Mouse (Mus musculus) embryo, embryonic 9.5 days (tissue): Measurements from ENCODE around the gene Trpm3.
"Not testable (repeated sequence)": the region's sequence is repeated elsewhere in the genome, so short reads cannot be mapped to it uniquely, and the experiment has no call there.

ENCODE experiments used
- DNase-seq: peaks from one replicate; pipeline ENCODE4 v3.0.0-alpha.2; 2017; ENCODE audit errors: extremely low spot score

Gene Trpm3

DNA sequence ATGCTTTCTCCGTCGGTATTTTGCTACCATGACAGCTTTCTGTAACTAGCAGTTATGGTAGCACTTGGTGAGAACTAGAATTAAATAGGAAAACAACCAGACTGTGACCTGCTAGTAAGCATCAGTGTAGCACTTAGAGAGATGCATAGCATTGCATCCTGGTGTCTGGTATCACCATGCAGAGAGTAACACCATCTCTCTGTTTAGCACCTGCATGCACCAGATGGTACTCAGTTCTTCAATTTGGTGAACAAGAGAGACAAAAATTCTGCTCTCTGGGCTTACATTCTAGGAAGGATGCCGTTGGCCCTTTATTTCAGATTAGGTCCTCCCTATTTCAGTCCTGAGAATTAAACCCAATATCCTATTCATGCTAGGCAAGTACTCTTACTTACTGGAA, 834.4 kb downstream of the Trpm3 start:
- no peak for DNase-seq

DNA sequence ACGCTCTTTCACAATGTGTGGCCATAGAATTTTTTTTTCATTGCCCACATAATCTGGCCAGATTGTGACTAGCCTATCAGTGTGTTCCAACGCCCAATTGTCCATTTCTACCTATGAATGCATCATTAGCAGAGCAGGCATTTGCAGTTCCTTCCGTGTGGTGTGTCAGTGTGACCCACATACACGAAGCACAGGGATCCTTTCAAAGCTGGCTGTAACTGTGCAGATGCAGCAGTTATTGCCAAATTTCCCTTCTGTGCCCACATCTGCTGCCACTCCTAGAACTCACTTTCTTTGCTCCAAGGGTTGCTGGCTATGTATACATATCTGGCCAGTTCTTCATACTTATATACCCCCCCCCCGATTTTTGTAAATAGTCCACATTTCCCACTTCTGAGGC, 834.9 kb downstream of the Trpm3 start:
- DNase-seq, result no peak

DNA sequence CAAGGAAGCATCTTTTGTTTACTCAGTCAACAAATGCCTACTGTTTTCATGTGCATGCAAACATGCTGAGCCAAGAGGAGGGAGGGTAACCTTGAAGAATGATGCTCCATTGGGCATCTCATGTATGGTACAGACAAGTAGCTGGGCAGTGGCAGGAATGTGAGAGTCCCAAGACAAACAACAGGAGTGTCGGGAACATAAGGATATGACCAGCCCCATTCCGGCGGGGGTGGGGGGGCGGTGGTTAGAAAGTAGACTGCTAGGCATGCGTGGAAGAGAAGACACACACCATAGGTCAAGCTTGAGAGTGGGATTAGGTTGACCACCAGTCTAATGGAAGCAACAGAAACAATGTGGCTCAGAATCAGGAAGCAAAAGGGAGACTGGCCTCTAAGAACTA, 837.0 kb downstream of the Trpm3 start:
- DNase-seq, result no peak

DNA sequence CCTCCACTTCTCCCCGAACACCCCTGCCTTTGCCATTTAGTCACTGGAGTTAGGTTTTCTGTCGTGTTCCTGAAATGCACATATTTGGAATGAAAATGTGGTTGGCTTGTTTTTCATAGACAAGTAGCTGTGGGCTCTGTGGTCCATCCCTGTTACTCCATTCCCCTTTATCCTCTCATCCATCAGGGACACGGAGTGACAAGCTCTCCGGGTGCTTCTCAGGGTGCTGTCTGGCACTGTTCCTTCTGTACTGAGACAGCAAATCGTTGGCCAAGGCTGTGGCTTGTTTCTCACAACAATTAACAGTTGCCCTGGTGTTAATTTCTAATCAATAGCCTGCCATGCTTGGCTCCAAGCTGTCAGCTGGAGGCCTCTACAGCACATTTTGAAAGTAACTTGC, 838.7 kb downstream of the Trpm3 start:
- DNase-seq, result no peak

DNA sequence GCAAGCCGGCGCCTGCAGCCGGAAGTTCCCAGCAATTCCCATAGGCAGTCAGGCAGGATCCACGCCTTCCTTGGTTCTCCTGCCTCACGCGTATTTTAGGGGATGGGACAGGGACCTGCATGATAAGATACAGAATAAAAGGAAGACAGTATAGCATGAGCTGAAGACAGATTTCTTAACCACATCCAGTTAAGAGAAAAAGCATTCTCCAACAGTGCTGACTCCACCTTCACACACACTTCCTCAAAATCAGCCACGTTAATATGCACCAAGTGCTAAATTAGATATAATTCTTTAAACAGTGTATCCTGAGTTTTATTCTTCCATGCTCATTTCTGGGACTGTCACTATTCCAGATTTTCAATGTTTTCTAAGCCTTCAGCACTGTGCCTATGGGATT, 839.9 kb downstream of the Trpm3 start:
- no peak for DNase-seq

DNA sequence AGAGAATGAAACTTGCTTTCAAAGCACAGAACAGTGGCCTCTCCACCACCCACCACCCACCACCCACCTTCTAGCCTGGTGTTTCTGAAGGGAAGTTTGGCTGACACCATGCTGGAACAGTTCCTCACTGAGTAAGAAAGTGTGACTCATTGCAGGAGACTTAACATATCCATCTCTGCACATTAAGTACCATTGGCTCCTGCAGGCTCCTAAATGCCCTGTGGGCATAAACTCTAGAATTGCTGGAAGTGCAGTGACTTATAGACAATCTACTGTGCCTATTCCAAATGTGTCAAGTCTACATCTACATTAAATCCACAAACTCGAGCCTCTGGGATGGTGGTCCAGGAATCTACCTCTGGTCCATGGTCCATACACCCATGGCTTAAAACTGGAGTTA, 840.3 kb downstream of the Trpm3 start:
- no peak for DNase-seq

DNA sequence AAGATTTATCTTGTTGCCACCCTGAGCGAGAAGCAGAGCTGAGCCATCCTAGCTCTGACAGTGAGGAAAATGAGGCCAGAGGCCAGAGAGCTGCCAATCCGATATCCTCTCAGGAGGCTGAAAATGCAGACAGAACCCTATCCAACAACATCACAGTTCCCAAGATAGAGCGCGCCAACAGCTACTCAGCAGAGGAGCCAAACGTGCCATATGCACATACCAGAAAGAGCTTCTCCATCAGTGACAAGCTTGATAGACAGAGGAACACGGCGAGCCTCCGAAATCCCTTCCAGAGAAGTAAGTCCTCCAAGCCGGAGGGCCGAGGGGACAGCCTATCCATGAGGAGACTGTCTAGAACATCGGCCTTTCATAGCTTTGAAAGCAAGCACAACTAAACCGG, 849.1 kb downstream of the Trpm3 start:
- no peak for DNase-seq

DNA sequence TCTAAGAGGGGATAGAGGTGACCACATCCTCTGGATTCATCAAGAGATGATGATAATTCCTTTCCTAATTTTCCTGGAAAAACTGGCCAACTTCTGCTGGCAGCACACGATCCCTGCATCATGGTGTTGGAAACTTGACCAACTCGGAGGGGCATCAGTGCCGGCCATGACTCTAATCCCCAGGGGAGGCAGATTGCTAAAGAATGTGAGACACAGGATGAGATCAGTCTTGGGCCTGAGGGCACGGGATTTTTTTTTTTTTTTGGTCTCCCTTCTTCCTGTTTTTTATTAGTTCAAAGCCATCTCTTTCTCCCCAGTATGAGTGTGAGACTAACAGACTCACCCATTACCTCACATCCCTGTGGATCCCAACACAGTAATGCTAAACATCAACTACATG, 855.1 kb downstream of the Trpm3 start:
- DNase-seq, result no peak

DNA sequence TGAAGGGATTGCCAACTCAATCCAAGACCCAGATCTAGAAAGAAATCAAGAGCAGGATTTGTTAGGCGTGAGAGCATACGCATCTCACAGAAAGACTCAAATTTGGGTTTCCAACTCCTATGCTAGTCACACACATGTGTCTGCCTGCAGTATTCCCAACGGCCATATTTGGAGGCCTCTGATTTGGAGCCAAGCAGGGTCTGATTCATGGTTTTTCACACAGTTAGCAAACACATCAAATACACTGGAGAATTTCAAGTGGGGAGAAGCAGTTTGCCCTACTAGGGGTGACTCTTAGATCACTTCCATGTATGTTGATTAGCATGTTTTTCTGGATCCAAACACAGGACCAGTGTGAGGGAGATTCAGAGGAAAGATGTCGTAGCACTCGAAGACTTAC, 855.7 kb downstream of the Trpm3 start:
- DNase-seq, result no peak

DNA sequence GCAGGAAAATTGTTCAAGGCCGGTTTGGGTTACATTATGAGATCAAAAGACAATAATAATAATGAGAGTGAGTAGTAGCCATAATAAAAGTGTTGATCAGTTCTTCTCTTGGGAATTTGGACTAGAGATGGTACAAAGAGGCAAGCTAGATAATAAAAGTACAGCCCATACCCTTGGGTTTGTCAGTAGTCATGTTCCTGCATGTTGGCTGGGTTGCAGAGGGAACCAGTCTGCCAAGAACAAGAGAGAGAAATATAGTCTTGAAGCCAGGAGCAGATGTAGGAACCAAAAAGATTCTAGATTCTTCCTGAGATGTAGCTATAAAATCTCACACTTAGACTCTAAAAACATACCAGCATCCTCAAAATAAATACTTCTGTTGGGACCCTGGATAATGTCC, 861.4 kb downstream of the Trpm3 start:
- DNase-seq, result no peak

DNA sequence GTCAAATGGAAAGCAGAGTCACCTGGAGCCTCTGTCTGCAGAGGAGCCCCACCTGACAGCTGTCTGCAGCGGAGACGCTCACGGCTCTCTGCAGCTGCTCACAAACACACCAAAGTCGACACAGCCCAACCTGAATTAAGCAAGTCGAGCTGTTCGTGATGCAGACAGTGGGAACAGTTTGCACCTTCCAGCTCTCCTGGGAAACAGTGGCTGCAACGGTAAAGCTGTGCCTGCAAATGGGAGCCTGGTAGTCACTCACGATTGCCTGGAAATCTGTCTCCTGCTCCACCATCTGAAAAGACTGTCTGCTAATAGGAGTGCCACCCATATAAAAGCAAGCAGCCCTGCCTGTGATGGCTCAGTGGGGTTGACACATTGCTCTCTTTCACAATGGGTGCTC, 865.0 kb downstream of the Trpm3 start:
- DNase-seq, result no peak

DNA sequence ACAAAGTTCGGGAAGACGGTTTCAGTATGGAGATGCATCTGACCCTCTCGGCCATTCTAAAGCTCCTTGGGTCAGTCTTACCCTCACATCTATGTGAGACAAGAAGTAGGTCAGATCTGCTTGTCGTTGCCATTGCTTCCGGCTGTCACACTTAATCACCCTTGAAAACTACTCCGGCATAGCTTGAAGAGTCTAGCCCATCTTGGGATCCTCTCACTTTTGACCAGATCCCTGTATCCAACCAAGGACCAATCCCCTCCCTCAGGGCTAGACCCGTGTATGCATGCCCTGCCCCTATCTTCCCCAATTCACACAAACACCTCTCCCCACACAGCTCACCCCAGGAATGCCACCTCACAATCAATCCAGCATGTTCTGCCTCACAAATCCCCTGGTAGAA, 867.0 kb downstream of the Trpm3 start:
- DNase-seq, result no peak

DNA sequence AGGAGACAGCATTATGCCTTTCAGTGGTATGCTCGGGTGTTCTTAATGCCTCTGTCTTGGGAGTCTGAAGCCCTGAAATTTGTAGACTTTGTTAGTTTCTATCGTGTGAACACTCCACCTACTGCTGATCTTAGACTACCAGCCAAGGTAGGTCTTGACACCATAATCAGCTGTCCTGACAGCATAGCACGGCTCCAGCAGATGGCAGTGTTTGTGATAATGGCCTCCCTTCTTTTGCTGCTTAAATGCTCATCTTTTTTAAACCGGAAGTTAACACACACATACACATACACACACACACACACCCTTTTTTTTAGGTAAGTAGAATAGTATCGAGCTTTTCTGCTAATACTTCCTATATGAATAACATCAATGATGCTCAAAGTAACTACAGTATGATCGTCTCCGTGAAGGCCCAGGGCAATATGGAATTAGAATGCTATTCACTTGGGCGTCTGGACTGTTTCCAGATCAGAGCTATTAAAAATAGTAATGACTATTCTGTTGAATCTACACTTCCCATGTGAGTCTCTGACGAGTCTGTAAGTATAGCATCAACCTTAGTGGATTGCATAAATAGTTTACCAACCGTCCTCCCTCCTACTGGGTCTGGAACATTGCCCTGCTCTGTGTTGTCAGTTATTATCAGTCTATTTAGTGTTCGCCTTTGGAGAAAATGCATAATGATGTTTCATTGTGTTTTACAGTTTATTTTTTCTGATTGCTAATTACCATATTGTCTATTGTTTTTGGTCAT, 867.8 kb downstream of the Trpm3 start:
- no peak for DNase-seq

DNA sequence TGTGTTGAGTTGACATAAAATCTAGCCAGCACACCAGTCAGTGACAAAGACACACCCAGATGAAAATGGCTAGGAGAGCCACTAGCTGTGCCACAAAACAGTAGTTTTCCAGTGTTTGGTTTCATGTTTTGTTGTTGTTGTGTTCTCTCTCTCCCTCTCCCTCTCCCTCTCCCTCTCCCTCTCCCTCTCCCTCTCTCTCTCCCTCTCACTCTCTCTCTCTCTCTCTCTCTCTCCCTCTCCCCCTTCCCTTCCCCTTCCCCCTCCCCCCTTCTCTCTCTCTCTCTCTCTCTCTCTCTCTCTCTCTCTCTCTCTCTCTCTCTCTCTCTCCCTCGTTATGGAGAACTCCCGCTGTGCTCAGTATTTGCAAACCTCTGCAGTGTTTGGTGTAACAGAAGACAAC, 874.8 kb downstream of the Trpm3 start:
- no peak for DNase-seq

DNA sequence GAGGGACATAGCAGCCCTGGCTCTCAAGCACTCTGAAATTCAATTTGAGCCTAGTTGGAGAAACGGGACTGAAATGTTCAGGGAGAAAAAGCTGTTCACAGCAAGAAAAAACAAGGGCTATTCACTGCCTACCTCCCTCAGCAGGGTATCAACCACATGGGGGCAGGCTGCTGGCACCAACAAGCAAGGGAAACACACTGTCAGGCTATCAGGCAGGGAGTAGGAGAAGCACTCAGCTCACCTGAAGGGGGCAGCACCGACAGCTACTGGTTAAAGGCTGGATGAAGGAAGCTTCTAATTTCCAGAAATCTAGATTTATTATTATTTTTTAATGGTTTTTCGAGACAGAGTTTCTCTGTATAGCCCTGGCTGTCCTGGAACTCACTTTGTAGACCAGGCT, 876.7 kb downstream of the Trpm3 start:
- DNase-seq, result no peak

DNA sequence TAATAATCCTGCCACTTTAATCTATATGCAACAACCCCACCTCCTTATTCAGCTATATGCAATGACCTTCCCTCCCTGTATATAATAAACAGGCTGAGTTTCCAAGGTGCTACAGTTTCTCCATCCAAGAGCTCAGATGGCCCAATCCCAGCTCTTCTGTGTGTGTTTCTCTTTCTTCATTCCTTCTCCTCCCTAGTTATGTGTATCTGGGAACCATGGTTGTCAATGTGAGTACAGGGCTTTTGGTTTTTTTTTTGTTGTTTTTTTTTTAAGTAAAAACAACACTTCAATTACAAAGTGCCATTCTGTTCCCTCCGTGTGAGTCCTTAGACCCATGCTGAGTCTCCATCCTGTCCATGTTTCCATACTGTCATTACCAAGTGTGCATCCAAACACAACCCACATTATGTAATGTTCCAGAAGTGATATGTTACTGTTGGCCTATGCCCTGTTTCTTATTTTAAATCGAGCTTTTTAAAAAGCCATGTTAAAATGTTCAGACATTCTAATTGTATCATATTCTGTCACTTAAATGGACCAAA, 879.4 kb downstream of the Trpm3 start:
- DNase-seq, result no peak

DNA sequence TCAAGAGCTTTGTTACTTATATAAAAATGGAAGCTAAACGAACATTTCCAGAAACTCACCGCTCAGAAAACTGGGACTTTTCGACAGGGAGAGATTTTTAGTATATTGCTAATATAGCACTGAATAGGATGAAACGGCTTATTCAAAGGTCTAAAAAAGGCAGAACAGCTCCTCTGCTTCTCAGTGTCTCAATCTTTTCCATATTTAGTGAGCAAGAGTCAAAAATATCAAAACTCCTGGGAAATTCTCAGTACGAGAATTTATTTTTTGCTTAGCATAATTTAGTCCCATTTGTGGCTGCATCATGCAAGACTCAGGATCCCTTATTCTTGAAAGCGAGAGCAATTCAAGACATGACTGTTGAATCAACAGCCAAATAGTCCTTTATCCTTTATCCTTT, 884.1 kb downstream of the Trpm3 start:
- DNase-seq, result no peak

DNA sequence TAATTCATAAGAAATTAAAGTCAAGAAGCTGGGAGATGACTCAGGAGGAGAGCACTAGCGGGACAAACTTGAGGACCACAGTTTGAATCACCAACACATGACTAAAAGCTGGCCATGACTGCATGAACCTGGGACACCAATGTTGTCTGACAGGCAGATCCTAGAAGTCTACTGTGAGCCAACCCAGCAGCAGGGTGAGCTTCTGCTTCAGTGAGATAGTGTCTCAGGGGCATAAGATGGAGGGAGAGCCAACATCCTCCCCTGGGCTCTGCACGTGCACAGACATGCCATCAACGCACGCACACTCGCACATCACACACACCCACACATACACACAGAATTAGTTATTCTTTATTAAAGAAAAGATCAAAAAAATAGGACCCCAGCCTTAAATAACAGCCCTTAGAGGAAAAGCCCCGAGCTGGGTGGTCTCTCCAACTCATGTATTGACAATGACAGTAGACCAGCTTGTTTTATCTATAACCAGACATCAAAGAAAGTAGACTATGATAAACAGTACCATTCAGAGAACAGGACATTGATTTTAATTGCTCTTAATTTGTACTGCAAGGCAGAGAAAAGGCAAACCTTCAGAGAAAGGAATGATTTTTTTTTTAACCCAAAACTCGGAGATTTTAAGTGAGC, 884.6 kb downstream of the Trpm3 start:
- no peak for DNase-seq

DNA sequence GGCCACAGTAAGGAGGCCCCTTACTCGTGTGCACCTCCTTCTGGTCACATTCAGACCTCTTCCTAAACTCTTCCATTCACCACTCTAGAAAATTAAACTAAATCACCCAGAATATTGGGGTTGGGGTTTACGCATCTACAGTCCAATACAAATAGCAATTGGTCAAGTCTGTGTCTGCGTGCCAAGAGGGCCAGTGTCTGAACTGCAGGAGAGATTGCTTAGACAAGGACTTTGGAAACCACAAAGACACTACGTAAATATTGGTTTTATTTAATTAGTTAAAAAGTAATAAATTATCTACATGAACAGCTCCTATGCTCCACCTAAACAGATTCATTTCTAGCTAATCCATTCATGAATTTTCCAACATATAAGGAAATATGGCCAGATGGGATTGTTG, 886.0 kb downstream of the Trpm3 start:
- no peak for DNase-seq

DNA sequence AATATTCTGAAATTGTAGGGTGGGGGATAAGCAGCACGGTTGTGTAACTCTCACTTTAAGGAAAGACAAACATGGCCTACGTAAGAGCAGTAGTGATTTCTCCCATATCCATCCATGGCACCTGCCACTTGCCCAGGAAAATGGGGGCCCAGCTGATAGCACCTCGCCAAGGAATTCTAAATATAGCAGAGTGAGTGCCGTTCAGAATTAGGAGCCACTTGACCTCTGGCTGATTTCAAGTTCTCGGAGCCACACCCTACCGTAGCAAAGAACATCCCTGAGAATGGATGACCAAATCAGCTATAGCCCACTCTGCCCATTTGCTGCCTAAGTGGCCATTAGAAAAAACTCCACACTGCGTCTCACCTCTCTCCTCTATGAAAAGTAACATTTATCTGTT, 887.6 kb downstream of the Trpm3 start:
- no peak for DNase-seq

DNA sequence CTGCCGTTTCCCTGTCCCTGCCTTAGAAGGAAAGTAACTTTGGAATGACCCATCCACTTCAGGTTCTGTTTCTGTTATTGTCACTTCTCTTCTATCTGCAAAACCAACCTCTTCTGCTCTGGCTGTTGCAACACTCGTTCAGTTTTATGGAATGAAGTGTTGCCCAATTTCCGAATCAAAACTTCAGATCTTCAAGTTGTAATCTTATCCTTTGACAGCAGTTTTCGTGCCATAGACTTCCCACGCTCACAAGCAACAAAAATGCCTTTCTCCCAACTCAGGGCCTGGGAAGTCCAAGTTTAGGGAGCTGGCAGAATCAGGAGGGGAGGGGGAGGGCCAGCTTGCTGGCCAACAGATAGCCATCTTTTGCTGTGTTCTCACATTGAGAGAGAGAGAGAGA, 889.4 kb downstream of the Trpm3 start:
- no peak for DNase-seq

DNA sequence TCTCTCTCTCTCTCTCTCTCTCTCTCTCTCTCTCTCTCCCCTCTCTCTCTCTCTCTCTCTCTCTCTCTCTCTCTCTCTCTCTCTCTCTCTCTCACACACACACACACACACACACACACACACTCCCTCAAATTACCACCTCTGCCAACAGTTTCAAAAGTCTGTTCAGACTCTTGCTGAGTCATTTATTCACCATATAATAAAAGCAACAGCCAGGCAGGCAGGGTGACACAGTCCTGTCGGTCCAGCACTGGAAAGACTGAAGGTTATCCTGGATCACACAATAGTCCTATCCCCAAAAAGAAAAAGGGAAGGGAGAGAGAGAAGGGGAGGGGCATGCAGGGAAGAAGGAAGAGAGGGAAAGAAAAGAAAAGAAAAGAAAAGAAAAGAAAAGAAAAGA, 894.5 kb downstream of the Trpm3 start:
- DNase-seq, result not testable (repeated sequence)

DNA sequence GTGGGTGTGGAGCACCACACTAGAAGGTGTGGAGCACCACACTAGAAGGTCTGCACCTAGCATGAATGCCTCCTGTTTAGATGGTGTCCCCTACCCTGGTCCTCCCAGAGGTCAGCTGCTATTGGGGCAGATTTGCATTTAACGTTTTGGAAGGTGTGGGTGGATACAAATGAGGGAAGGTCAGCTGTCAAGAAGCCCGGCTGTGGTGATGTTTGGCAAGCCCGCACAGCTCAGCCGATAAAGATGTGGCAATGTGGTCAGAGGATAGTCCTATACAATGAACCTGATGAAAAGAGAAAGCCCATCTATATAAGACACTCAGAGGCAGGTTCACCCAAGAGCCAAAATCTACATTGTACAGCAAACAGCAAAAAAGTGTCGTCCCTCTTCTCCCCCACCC, 895.3 kb downstream of the Trpm3 start:
- DNase-seq, result no peak

DNA sequence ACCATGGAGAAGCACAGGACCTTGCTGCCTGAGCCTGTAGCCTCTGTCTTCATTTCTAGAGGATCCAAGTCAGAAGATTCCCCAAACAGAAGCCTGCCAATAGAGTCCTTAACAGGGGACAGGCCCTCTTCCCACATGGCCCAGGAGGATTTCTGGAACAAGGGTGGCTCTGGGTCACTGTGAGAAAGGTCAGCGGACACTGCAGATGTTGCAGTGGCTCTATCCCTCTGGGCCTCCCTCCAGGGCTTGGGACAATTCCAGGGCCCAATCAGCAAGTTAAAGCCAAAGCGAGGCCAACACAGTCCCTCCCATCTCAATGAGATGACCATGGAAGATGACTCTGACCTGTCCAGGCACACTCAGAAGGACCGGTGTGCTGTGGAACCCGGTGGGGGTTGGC, 896.1 kb downstream of the Trpm3 start:
- DNase-seq, result no peak
